Mouse (Mus musculus) adipocyte (in vitro differentiated cells): ENCODE measurements around the gene Rab7b.

Source experiments
- DNase-seq: peaks from one replicate; pipeline ENCODE4 v3.0.0-alpha.2; 2016; ENCODE audit warnings: low spot score

The Rab7b gene

DNA sequence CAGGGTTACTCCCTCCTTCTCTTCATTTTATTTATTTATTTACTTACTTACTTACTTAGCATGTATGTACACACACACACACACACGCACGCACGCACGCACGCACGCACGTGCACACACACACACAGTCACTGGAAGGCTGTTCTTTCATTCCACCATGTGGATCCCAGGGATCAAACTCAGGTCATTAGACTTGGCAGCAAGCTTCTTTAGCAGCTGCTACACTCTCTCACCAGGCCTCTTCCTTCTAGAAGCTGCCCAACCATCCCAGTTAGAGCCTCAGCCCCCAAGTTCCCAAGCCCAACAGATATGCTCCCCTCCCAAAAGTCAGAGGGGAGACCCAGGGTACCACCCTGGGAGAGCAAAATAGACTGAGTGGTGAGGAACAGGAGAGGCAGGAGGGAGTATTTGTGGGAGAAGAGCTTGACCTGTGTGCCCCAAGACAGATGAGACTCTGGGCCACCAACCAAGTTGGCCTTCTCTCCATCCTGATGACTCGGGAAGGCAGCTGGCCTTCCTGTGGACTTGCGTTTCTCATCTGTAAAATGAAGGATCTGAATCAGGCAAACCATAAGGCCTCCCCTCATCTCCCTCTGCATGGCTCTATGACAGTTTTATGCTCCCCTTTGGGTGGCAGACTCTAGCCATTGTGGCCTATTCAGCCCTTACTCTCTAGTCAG lies 51.1 kb downstream of the Rab7b start:
- DNase-seq, result no peak

GRCm38 (mm10) chr1:131743868-131744464 lies 55.5 kb downstream of the Rab7b start, which contains the start of gene Slc26a9:
TSS of gene Slc26a9 (plus strand) at chr1:131744022.
- no peak for DNase-seq

- no peak for DNase-seq
Observed at GRCm38 (mm10) chr1:131745391-131745790, 56.9 kb downstream of the Rab7b start.

DNA sequence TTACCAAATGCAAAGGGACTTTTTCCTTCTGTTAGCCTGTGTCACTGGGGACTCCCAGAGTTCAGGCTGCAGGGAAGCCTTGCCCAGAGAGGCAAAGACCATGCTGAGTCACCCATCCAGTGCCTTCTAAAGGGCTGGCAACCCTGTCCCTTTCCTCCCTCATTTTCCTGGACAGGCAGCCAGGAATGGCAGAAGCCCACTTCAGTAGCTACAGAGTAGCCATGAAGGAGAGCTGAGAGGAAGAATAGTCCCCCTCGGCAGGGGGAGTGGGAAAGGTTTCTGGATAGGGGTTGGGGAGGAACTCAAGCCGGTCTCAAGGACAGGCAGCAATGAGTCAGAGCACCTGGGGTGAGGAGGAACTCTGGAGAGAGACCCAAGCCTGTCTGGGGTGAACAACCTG lies 59.3 kb downstream of the Rab7b start:
- peak; percentile 52 for DNase-seq

GRCm38 (mm10) chr1:131748636-131749035 lies 60.1 kb downstream of the Rab7b start:
- DNase-seq, result no peak

- DNase-seq, result no peak
Observed at GRCm38 (mm10) chr1:131749706-131750545, 61.4 kb downstream of the Rab7b start.

DNA sequence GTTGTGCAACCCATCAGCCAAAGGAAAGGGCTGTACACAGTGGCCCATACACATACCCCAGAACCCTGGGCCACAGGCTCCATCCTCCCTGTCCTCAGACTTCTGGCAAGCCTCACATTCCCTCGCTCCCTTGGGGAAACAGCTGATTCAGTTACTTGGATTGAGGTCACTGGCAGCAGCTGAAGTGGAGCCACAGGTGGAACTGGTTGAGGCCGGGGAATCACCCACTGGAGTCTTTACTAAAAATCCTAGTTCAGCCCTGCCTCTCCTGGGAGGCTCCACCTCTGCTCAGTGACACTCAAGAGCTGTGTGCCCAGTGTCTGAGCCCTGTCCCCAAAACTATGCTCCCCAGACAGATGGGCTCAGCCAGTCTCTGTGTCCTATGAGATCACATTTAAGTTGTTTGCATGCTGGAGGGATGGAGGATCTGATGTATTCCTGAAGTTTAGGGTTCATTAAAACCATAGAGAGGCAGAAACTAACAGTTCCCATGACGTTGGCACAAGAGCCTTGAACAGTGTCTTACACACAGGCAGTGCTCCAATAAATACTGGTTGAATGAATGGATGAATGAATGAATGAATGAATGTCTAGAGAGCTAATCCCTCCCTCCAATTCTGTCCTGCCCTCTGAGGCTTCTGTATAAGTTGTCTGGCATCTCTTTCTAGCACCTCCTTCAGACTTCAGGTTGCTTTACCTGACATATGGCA lies 62.8 kb downstream of the Rab7b start:
- peak; percentile 52 for DNase-seq

DNA sequence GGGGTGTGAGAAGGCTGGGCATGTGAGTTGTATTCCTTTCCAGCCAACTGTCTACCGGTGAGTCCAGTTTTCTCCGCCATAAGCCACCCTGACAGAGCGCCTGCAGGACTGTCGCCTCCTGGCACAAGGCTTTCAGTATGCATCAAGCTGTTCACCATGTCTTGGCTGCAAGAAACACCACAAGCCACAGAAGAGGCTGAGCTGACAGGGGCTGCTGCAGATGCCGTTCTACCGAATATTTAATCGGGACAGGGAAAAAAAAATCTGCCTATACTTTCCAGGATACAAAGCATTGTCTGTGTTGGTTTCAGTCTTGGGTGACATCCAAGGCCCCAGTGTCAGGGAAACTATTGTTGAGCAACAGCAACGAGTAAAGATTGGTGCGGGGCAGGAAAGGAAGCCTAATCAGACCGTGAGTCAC lies 63.4 kb downstream of the Rab7b start:
- peak; percentile 67 for DNase-seq

DNA sequence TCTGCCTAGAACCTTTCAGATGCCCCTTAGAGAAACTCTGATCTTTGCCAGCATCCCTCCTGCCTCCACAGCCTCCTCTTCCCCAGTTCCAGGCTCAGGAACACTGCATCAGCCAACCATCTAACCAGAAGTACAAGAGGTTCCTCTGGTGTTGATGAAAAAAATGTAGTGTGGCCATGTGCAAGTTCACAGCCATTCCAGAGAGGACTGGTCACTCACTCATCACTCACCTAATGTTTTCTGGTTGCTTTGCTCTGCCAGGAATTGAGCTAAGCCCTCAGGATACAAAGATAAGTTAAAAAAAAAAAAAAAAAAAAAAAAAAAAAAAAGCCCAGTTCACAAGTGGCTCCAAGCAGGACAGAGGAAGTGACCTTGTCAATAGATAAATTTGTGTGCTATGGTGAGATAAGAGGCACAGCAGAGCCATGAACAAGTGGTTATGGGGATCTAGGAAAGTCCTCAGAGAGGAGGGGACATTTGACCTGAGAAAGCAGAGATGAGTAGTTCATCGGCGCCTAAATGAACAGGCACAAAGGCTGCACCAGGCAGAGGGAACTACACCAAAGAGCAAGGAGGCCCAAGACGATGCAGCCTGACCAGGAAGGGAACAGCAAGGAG lies 65.8 kb downstream of the Rab7b start:
- no peak for DNase-seq

DNA sequence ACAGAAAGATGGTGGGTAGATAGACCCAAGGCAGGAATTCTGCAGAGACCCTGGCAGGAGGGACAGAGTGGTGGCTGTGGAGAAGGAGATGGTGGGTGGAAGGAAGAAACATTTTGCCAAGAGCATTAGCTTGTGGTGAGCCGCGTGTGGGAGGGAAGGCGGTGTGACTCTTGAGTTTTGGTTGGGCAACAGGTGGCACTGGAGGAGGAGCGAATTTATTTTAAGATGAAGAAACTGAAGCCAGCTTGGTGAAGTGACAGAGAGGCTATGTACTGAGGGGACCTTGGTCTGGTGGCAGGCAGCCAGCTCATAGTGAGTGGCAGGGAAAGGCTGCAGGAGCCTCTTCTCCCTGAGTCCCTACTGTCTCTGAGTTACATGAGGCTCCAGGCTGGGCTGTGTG lies 66.4 kb downstream of the Rab7b start:
- peak; percentile 28 for DNase-seq

- no peak for DNase-seq
Observed at GRCm38 (mm10) chr1:131757211-131757610, 68.7 kb downstream of the Rab7b start.

DNA sequence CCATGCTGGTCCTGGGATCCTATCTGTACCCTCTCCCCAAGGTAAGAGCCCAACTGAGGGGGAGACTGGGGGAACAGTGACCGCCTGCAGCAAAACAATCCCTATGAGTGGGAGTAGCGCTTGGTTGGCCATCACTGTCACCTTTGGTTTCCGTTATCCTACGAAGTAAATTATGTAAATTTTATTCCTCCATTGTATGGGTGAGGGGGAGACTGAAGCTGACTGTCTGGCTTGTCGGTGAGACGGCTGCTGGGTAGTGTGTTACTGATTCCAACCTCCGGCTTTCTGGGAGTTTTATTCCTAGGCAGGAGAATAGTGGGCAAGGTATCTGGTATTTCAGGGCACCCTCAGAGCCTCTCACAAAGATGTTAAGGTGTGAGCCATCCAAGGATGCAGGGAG lies 70.3 kb downstream of the Rab7b start:
- DNase-seq, result no peak

DNA sequence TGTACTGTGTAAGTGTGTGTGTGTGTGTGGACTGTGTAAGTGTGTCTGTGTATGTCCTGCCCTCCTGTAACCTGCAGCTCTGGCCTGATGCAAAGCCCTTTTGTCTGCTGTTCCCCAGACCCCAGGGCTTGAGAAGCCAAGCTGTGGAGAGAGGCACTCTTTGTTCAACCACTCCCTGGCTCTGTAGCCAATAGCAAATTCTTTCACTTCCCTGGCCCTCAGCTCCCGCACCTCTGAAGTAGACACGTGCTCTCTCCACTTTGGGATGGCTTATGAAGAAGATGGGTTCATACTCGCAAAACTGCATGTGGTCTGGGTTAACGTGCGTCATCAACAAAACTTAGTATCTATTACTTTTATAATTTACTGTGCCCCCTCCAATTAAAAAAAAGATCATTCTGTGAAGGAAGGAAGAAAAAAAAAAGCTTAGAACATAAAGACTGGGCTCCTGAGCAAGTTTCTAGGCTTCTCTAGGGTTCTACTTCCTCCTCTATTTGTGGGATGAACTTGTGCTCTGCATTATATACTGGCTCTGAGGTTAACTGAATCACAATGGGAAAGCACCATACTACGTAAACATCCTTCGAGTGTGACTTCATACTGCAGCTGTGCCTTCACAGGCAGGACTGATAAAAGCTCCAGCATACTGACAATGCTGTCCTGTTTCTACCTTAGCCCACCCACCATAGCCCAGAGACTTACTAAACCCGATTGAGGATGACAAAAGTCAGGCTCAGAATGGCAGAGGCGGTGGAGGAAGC lies 71.4 kb downstream of the Rab7b start:
- no peak for DNase-seq

GRCm38 (mm10) chr1:131760428-131760820 lies 71.9 kb downstream of the Rab7b start:
- DNase-seq, result no peak

DNA sequence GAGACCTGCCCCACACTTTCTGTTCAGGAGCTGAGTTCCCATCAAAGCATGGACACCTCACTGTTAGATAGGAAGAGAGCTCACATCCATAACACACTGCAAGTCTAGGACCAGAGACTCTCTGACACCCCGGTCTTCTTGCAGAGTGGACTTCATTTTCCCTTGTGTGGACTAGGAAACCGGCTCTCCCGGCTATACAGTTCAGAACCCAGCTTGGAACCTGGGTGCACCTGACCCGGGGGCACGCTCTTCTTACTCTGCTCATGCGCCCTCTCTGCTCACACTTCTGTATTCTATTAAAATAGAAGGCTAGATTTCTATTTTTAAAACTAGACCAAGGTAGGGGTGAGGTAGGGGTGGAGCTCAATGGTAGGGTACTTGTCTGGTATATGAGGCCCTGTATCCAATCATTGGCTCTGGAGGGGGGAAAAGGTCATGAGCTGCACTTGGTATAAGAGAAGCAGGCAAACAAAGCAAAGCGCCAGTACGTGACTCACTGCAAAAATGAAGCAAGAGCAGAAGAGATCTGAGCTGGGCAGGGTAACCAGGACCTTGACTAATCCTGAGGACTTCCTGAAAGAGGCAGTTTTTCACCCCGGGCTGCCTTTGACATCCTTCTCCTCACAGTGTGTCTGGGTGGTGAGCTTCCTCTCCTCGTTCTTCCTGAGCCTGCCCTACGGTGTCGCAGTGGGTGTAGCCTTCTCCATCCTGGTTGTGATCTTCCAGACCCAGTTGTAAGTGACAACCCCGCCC lies 72.8 kb downstream of the Rab7b start:
- DNase-seq, result no peak

DNA sequence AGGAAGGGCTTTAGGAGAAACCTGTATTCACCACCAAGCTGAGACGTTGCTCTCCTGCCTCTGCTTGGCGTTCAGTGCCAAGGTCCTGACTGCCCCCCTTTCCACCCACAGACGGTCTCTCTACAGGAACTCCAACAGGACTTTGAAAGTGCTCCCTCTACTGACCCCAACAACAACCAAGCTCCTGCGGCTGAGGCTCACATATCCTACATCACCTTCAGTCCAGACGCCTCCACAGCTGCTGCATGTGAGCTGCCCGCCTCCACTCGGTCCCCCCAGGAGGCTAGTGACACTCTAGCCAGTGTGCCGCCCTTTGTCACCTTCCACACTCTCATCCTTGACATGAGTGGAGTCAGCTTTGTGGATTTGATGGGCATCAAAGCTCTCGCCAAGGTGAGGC lies 75.2 kb downstream of the Rab7b start:
- no peak for DNase-seq

DNA sequence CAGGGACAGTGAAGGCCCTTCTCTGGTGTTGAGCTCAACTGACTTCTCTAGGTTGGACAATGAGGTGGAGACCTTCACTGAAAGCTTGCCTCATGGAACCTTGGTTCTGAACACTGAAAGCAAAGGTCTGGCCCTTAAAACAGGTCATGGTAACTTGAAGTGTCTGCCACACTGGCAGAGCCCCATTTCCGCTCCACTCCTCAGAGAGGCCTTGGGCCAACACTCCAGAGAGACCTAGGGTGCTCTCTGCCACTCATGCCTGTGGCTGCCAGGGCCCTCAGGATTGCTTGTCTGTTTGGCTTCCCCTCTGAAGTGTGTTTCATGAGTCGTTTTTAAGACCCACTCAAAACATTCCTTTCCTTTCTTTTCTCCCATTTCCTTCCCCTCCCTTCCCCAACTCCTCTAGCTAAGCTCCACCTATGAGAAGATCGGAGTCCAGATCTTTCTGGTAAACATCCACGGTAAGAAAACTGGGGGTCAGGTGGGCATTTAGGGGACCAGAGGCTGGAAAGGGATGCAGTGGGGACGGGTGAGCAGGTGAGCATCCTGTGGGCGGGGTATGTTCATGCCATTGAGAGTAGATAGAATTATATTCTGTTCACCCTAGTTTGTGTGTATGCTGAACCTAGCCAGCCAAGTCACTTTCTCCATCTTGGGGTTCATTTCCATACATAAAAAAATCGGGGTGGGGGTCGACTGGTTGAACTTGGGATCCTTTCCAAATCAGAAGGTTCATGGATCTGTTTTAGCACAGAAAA lies 76.3 kb downstream of the Rab7b start:
- no peak for DNase-seq
